Mouse (Mus musculus) thymus, adult 2 months (tissue): ENCODE results near the gene Gm28729.

ENCODE experiments used
- CTCF ChIP-seq: fragments of 200-500 bp; IDR thresholded peaks from 2 replicates; pipeline ENCODE4 v1.5.1; 2012; ENCODE audit warnings: mild to moderate bottlenecking, control low read depth, low read length, moderate library complexity, borderline replicate concordance; ENCODE audit not compliant: control insufficient read depth, poor library complexity, insufficient read depth; ENCODE audit errors: extremely low read depth
- POLR2A ChIP-seq: fragments of 200-500 bp; IDR thresholded peaks from 2 replicates; pipeline ENCODE4 v1.6.1; 2012; ENCODE audit warnings: mild to moderate bottlenecking, low read length, control low read depth, moderate library complexity; ENCODE audit not compliant: control insufficient read depth, poor library complexity, insufficient read depth; ENCODE audit errors: extremely low read depth

- no peak for TF ChIP-seq POLR2A
- TF ChIP-seq CTCF = no peak
These were observed 86.7 kb downstream of the Gm28729 start for GRCm38 (mm10) chr9:96438334-96438871.
